Mouse (Mus musculus): Measurements from ENCODE around the gene Fxyd6. TPM values are rescaled to one million over a fixed set of nuclear protein-coding genes. Genes with fewer than 3 reads are reported as not detected.

Gene Fxyd6
- polyA plus RNA-seq, 1 experiment from 2014 or later, result 84.9 TPM

GRCm38 (mm10) chr9:45410614-45411013, 40.6 kb downstream of the Fxyd6 start:
- Histone ChIP-seq H3K4me3 (ENCODE audit: low read depth, low read length) (no peak overlapping the region), H3K27ac (replicated peaks; ENCODE audit: low read depth, low read length) (no peak overlapping the region)

GRCm38 (mm10) chr9:45411111-45411510, 41.1 kb downstream of the Fxyd6 start:
- Histone ChIP-seq H3K9me3 (ENCODE audit: control insufficient read depth, low read length) (no peaks in the 10 kb centered on the region), H3K27ac (replicated peaks; ENCODE audit: low read depth, low read length) (no peak overlapping the region), H3K27me3 (ENCODE audit: control insufficient read depth, insufficient read depth, low read length) (no peaks in the 10 kb centered on the region), H3K4me2 (ENCODE audit: low read depth, severe bottlenecking) (no peak overlapping the region), H3K4me3 (ENCODE audit: low read depth, low read length) (no peak overlapping the region), H3K4me1 (ENCODE audit: control insufficient read depth, insufficient read depth, low read length) (no peaks in the 10 kb centered on the region), H3K9ac (ENCODE audit: low read length) (no peak overlapping the region), H3K36me3 (ENCODE audit: control insufficient read depth, insufficient read depth, low read length) (no peaks in the 10 kb centered on the region)
- ATAC-seq (ENCODE audit: insufficient number of reproducible peaks, low FRiP score, low TSS enrichment, low read depth) (no peak), DNase-seq (ENCODE audit: low spot score) (no peak)
- 76% methylated on average over 3 of the region's 3 CpGs for WGBS

More at GRCm38 (mm10) chr9:45410614-45411013, 40.6 kb downstream of the Fxyd6 start:
- no peaks in the 10 kb centered on the region for H3K9me3 ChIP-seq (ENCODE audit: control insufficient read depth, low read length)
- WGBS, result 83% methylated on average over 2 of the region's 2 CpGs
- H3K4me2 ChIP-seq (ENCODE audit: low read depth, severe bottlenecking), result no peak overlapping the region
- H3K9ac ChIP-seq (ENCODE audit: low read length), result no peak overlapping the region
- ATAC-seq (ENCODE audit: insufficient number of reproducible peaks, low FRiP score, low TSS enrichment, low read depth) (no peak), DNase-seq (ENCODE audit: low spot score) (no peak)
- H3K36me3 ChIP-seq (ENCODE audit: control insufficient read depth, insufficient read depth, low read length), result no peaks in the 10 kb centered on the region
- no peaks in the 10 kb centered on the region for H3K27me3 ChIP-seq (ENCODE audit: control insufficient read depth, insufficient read depth, low read length)
- no peaks in the 10 kb centered on the region for H3K4me1 ChIP-seq (ENCODE audit: control insufficient read depth, insufficient read depth, low read length)

GRCm38 (mm10) chr9:45411803-45412202, 41.8 kb downstream of the Fxyd6 start:
- DNase-seq (ENCODE audit: low spot score) (peak; percentile 39), ATAC-seq (ENCODE audit: insufficient number of reproducible peaks, low FRiP score, low TSS enrichment, low read depth) (peak; percentile 23; the same call in 1 of the 2 replicates)
- H3K27me3 ChIP-seq (ENCODE audit: control insufficient read depth, insufficient read depth, low read length), result no peaks in the 10 kb centered on the region
- no peaks in the 10 kb centered on the region for H3K36me3 ChIP-seq (ENCODE audit: control insufficient read depth, insufficient read depth, low read length)
- no peak overlapping the region for H3K9ac ChIP-seq (ENCODE audit: low read length)
- H3K4me3 ChIP-seq (ENCODE audit: low read depth, low read length), result no peak overlapping the region
- peak overlapping the region; percentile 31; the same call in 1 of the 2 replicates for H3K4me2 ChIP-seq (ENCODE audit: low read depth, severe bottlenecking)
- no peaks in the 10 kb centered on the region for H3K9me3 ChIP-seq (ENCODE audit: control insufficient read depth, low read length)
- no peak overlapping the region for H3K27ac ChIP-seq (replicated peaks; ENCODE audit: low read depth, low read length)
- no peaks in the 10 kb centered on the region for H3K4me1 ChIP-seq (ENCODE audit: control insufficient read depth, insufficient read depth, low read length)
- 25% methylated on average over 7 of the region's 7 CpGs for WGBS

GRCm38 (mm10) chr9:45412287-45412686, 42.3 kb downstream of the Fxyd6 start:
- 8% methylated on average over 10 of the region's 10 CpGs for WGBS
- H3K9me3 ChIP-seq (ENCODE audit: control insufficient read depth, low read length), result no peaks in the 10 kb centered on the region
- no peak overlapping the region for H3K4me3 ChIP-seq (ENCODE audit: low read depth, low read length)
- DNase-seq (ENCODE audit: low spot score) (peak; percentile 97), ATAC-seq (ENCODE audit: insufficient number of reproducible peaks, low FRiP score, low TSS enrichment, low read depth) (peak; percentile 35)
- peak overlapping the region; percentile 31; the same call in 1 of the 2 replicates for H3K4me2 ChIP-seq (ENCODE audit: low read depth, severe bottlenecking)
- H3K27me3 ChIP-seq (ENCODE audit: control insufficient read depth, insufficient read depth, low read length), result no peaks in the 10 kb centered on the region
- H3K36me3 ChIP-seq (ENCODE audit: control insufficient read depth, insufficient read depth, low read length), result no peaks in the 10 kb centered on the region
- no peaks in the 10 kb centered on the region for H3K4me1 ChIP-seq (ENCODE audit: control insufficient read depth, insufficient read depth, low read length)
- no peak overlapping the region for H3K27ac ChIP-seq (replicated peaks; ENCODE audit: low read depth, low read length)
- no peak overlapping the region for H3K9ac ChIP-seq (ENCODE audit: low read length)

GRCm38 (mm10) chr9:45412700-45413477, 42.9 kb downstream of the Fxyd6 start:
- no peaks in the 10 kb centered on the region for H3K9me3 ChIP-seq (ENCODE audit: control insufficient read depth, low read length)
- no peaks in the 10 kb centered on the region for H3K4me1 ChIP-seq (ENCODE audit: control insufficient read depth, insufficient read depth, low read length)
- no peak overlapping the region for H3K4me3 ChIP-seq (ENCODE audit: low read depth, low read length)
- no peak overlapping the region for H3K27ac ChIP-seq (replicated peaks; ENCODE audit: low read depth, low read length)
- no peak overlapping the region for H3K4me2 ChIP-seq (ENCODE audit: low read depth, severe bottlenecking)
- H3K27me3 ChIP-seq (ENCODE audit: control insufficient read depth, insufficient read depth, low read length), result no peaks in the 10 kb centered on the region
- ATAC-seq (ENCODE audit: insufficient number of reproducible peaks, low FRiP score, low TSS enrichment, low read depth) (no peak), DNase-seq (ENCODE audit: low spot score) (no peak)
- no peaks in the 10 kb centered on the region for H3K36me3 ChIP-seq (ENCODE audit: control insufficient read depth, insufficient read depth, low read length)
- no peak overlapping the region for H3K9ac ChIP-seq (ENCODE audit: low read length)
- 80% methylated on average over 4 of the region's 4 CpGs for WGBS

GRCm38 (mm10) chr9:45413478-45414140, 43.6 kb downstream of the Fxyd6 start:
- Histone ChIP-seq H3K9me3 (ENCODE audit: control insufficient read depth, low read length) (no peaks in the 10 kb centered on the region), H3K4me3 (ENCODE audit: low read depth, low read length) (no peak overlapping the region), H3K36me3 (ENCODE audit: control insufficient read depth, insufficient read depth, low read length) (no peaks in the 10 kb centered on the region), H3K27me3 (ENCODE audit: control insufficient read depth, insufficient read depth, low read length) (no peaks in the 10 kb centered on the region), H3K4me2 (ENCODE audit: low read depth, severe bottlenecking) (no peak overlapping the region), H3K9ac (ENCODE audit: low read length) (no peak overlapping the region), H3K4me1 (ENCODE audit: control insufficient read depth, insufficient read depth, low read length) (no peaks in the 10 kb centered on the region), H3K27ac (replicated peaks; ENCODE audit: low read depth, low read length) (no peak overlapping the region)
- DNase-seq (ENCODE audit: low spot score), result peak; percentile 69
- ATAC-seq (ENCODE audit: insufficient number of reproducible peaks, low FRiP score, low TSS enrichment, low read depth), result no peak
- 54% methylated on average over 5 of the region's 5 CpGs for WGBS

- WGBS, result 54% methylated on average over 4 of the region's 4 CpGs
- no peaks in the 10 kb centered on the region for H3K9me3 ChIP-seq (ENCODE audit: control insufficient read depth, low read length)
- H3K27me3 ChIP-seq (ENCODE audit: control insufficient read depth, insufficient read depth, low read length), result no peaks in the 10 kb centered on the region
- H3K36me3 ChIP-seq (ENCODE audit: control insufficient read depth, insufficient read depth, low read length), result no peaks in the 10 kb centered on the region
- DNase-seq (ENCODE audit: low spot score), result peak; percentile 40
- no peaks in the 10 kb centered on the region for H3K4me1 ChIP-seq (ENCODE audit: control insufficient read depth, insufficient read depth, low read length)
- H3K9ac ChIP-seq (ENCODE audit: low read length), result no peak overlapping the region
- H3K4me2 ChIP-seq (ENCODE audit: low read depth, severe bottlenecking), result no peak overlapping the region
- no peak overlapping the region for H3K4me3 ChIP-seq (ENCODE audit: low read depth, low read length)
- H3K27ac ChIP-seq (replicated peaks; ENCODE audit: low read depth, low read length), result no peak overlapping the region
- no peak for ATAC-seq (ENCODE audit: insufficient number of reproducible peaks, low FRiP score, low TSS enrichment, low read depth)
These were observed 45.9 kb downstream of the Fxyd6 start for GRCm38 (mm10) chr9:45415912-45416311.

- no peaks in the 10 kb centered on the region for H3K36me3 ChIP-seq (ENCODE audit: control insufficient read depth, insufficient read depth, low read length)
- no peak overlapping the region for H3K4me2 ChIP-seq (ENCODE audit: low read depth, severe bottlenecking)
- H3K4me1 ChIP-seq (ENCODE audit: control insufficient read depth, insufficient read depth, low read length), result no peaks in the 10 kb centered on the region
- H3K27me3 ChIP-seq (ENCODE audit: control insufficient read depth, insufficient read depth, low read length), result no peaks in the 10 kb centered on the region
- H3K9me3 ChIP-seq (ENCODE audit: control insufficient read depth, low read length), result no peaks in the 10 kb centered on the region
- H3K9ac ChIP-seq (ENCODE audit: low read length), result no peak overlapping the region
- ATAC-seq (ENCODE audit: insufficient number of reproducible peaks, low FRiP score, low TSS enrichment, low read depth) (no peak), DNase-seq (ENCODE audit: low spot score) (peak; percentile 70)
- WGBS, result 30% methylated on average over 8 of the region's 8 CpGs
- H3K27ac ChIP-seq (replicated peaks; ENCODE audit: low read depth, low read length), result no peak overlapping the region
- no peak overlapping the region for H3K4me3 ChIP-seq (ENCODE audit: low read depth, low read length)
These were observed 47.3 kb downstream of the Fxyd6 start for GRCm38 (mm10) chr9:45417245-45417644.
